Mouse (Mus musculus) hindbrain, embryonic 16.5 days (tissue): ENCODE data around the gene Ctc1. TPM values are rescaled to one million over a fixed set of nuclear protein-coding genes. Genes with fewer than 3 reads are reported as not detected.

ENCODE experiments used
- ATAC-seq: fragments of 200-750 bp; cut with Nextera tagmentation; 2 replicates; pipeline ENCODE4 v1.8.0; 2017; ENCODE audit warnings: moderate TSS enrichment, moderate library complexity
- H3K27ac ChIP-seq: fragments of 300-500 bp; sonication (generic); 2 replicates; pipeline ENCODE4 v1.5.1; 2014; ENCODE audit warnings: low read depth, mild to moderate bottlenecking, control low read depth, low read length, moderate library complexity
- H3K27me3 ChIP-seq: fragments of 300-500 bp; sonication (generic); replicated peaks from 2 replicates; pipeline ENCODE4 v1.6.1; 2014; ENCODE audit warnings: low read length; ENCODE audit not compliant: control insufficient read depth, insufficient read depth
- H3K36me3 ChIP-seq: fragments of 300-500 bp; sonication (generic); 2 replicates; pipeline ENCODE4 v1.6.1; 2014; ENCODE audit warnings: mild to moderate bottlenecking, low read length, moderate library complexity, mixed read lengths; ENCODE audit not compliant: control insufficient read depth, insufficient read depth
- H3K4me1 ChIP-seq: fragments of 300-500 bp; sonication (generic); 2 replicates; pipeline ENCODE4 v1.6.1; 2014; ENCODE audit warnings: low read depth, low read length; ENCODE audit not compliant: control insufficient read depth, insufficient read depth
- H3K4me2 ChIP-seq: fragments of 300-500 bp; sonication (generic); 2 replicates; pipeline ENCODE4 v1.6.1; 2014; ENCODE audit warnings: mild to moderate bottlenecking, low read length, control low read depth, moderate library complexity
- H3K4me3 ChIP-seq: fragments of 300-500 bp; sonication (generic); 2 replicates; pipeline ENCODE4 v1.5.1; 2014; ENCODE audit warnings: mild to moderate bottlenecking, low read length, control low read depth, moderate library complexity
- H3K9ac ChIP-seq: fragments of 300-500 bp; sonication (generic); 2 replicates; pipeline ENCODE4 v1.6.1; 2014; ENCODE audit warnings: low read depth, mild to moderate bottlenecking, control low read depth, low read length, moderate library complexity
- H3K9me3 ChIP-seq: fragments of 300-500 bp; sonication (generic); 2 replicates; pipeline ENCODE4 v1.6.1; 2014; ENCODE audit warnings: mild to moderate bottlenecking, low read length, moderate library complexity; ENCODE audit not compliant: control insufficient read depth
- WGBS: fragments of 180-500 bp; shearing (Covaris S2); extraction: QIAGEN DNeasy Blood & Tissue Kit; methylation state at CpG from one replicate; pipeline ENCODE4 v1.1.7; 2014; 5-methylcytosine and 5-hydroxymethylcytosine counted together
- polyA plus RNA-seq: library from polyadenylated mRNA; unstranded; fragments of >200 nt; fragmentation: Nextera tagmentation; extraction: Ambion mirVana; gene quantifications from 2 replicates; pipeline ENCODE4 v1.2.1, GENCODE M21; 2015

Gene Ctc1
- polyA plus RNA-seq, 1 experiment from 2014 or later = 62.9 TPM

- ATAC-seq = peak; percentile 81
- WGBS = 3% methylated on average over 18 of the region's 18 CpGs
- Histone ChIP-seq H3K4me2 (peak overlapping the region; percentile 87), H3K36me3 (no peaks in the 10 kb centered on the region), H3K27me3 (no peaks in the 10 kb centered on the region), H3K9ac (peak overlapping the region; percentile 64), H3K4me1 (peaks cover 19% of the 10 kb centered on the region), H3K4me3 (peak overlapping the region; percentile 43), H3K9me3 (no peaks in the 10 kb centered on the region), H3K27ac (peak overlapping the region; percentile 83)
These were observed 3.6 kb upstream of the Ctc1 start for GRCm38 (mm10) chr11:69012071-69012601.

GRCm38 (mm10) chr11:69016755-69017154, 1.0 kb downstream of the Ctc1 start:
- Histone ChIP-seq H3K9ac (peak overlapping the region; percentile 83), H3K4me1 (peaks cover 8% of the 10 kb centered on the region), H3K27ac (peak overlapping the region; percentile 87), H3K4me3 (peak overlapping the region; percentile 65), H3K36me3 (peaks cover 3% of the 10 kb centered on the region; the same call in 1 of the 2 replicates), H3K9me3 (no peaks in the 10 kb centered on the region), H3K27me3 (no peaks in the 10 kb centered on the region), H3K4me2 (peak overlapping the region; percentile 85)
- ATAC-seq = no peak
- WGBS = 66% methylated on average over 3 of the region's 3 CpGs

- H3K9me3 ChIP-seq = no peaks in the 10 kb centered on the region
- peaks cover 36% of the 10 kb centered on the region for H3K36me3 ChIP-seq
- ATAC-seq = no peak
- H3K27ac ChIP-seq = no peak overlapping the region
- peaks cover 8% of the 10 kb centered on the region for H3K4me1 ChIP-seq
- no peak overlapping the region for H3K4me3 ChIP-seq
- no peak overlapping the region for H3K9ac ChIP-seq
- no peaks in the 10 kb centered on the region for H3K27me3 ChIP-seq
- no peak overlapping the region for H3K4me2 ChIP-seq
These were observed 5.0 kb downstream of the Ctc1 start for GRCm38 (mm10) chr11:69020691-69021090.

- H3K9ac ChIP-seq = no peak overlapping the region
- no peaks in the 10 kb centered on the region for H3K4me1 ChIP-seq
- no peaks in the 10 kb centered on the region for H3K9me3 ChIP-seq
- H3K27me3 ChIP-seq = no peaks in the 10 kb centered on the region
- H3K27ac ChIP-seq = no peak overlapping the region
- H3K36me3 ChIP-seq = peaks cover 61% of the 10 kb centered on the region
- no peak overlapping the region for H3K4me3 ChIP-seq
- ATAC-seq = no peak
- 93% methylated on average over 3 of the region's 3 CpGs for WGBS
- H3K4me2 ChIP-seq = no peak overlapping the region
These were observed 10.9 kb downstream of the Ctc1 start for GRCm38 (mm10) chr11:69026562-69026961.

- no peak overlapping the region for H3K4me2 ChIP-seq
- peaks cover 50% of the 10 kb centered on the region for H3K36me3 ChIP-seq
- no peak for ATAC-seq
- no peaks in the 10 kb centered on the region for H3K27me3 ChIP-seq
- no peaks in the 10 kb centered on the region for H3K9me3 ChIP-seq
- 60% methylated on average over 2 of the region's 2 CpGs for WGBS
- H3K9ac ChIP-seq = no peak overlapping the region
- H3K27ac ChIP-seq = no peak overlapping the region
- H3K4me3 ChIP-seq = no peak overlapping the region
- no peaks in the 10 kb centered on the region for H3K4me1 ChIP-seq
These were observed 13.1 kb downstream of the Ctc1 start for GRCm38 (mm10) chr11:69028805-69029204.

GRCm38 (mm10) chr11:69033552-69033951, 17.8 kb downstream of the Ctc1 start:
- Histone ChIP-seq H3K4me1 (peaks cover 14% of the 10 kb centered on the region), H3K4me2 (no peak overlapping the region), H3K4me3 (no peak overlapping the region), H3K9me3 (no peaks in the 10 kb centered on the region), H3K27ac (no peak overlapping the region), H3K36me3 (peaks cover 19% of the 10 kb centered on the region), H3K27me3 (no peaks in the 10 kb centered on the region), H3K9ac (no peak overlapping the region)
- ATAC-seq = no peak
- 87% methylated on average over 9 of the region's 9 CpGs for WGBS

- 93% methylated on average over 3 of the region's 3 CpGs for WGBS
- Histone ChIP-seq H3K4me1 (peaks cover 22% of the 10 kb centered on the region), H3K9ac (no peak overlapping the region), H3K36me3 (peaks cover 19% of the 10 kb centered on the region), H3K4me2 (no peak overlapping the region), H3K4me3 (no peak overlapping the region), H3K27me3 (no peaks in the 10 kb centered on the region), H3K27ac (no peak overlapping the region), H3K9me3 (no peaks in the 10 kb centered on the region)
- ATAC-seq = no peak
These were observed 18.9 kb downstream of the Ctc1 start for GRCm38 (mm10) chr11:69034585-69034984.

- Histone ChIP-seq H3K27me3 (no peaks in the 10 kb centered on the region), H3K27ac (peak overlapping the region; percentile 63), H3K4me1 (peaks cover 22% of the 10 kb centered on the region), H3K4me3 (0 out of 2 replicates have a peak overlapping the region, but pooled peaks have one; percentile 10), H3K9me3 (no peaks in the 10 kb centered on the region), H3K36me3 (peaks cover 19% of the 10 kb centered on the region), H3K9ac (peak overlapping the region; percentile 21; the same call in 1 of the 2 replicates), H3K4me2 (peak overlapping the region; percentile 62)
- ATAC-seq = no peak
- WGBS = 82% methylated on average over 9 of the region's 9 CpGs
These were observed 19.7 kb downstream of the Ctc1 start for GRCm38 (mm10) chr11:69035411-69035810.

- H3K27ac ChIP-seq = peak overlapping the region; percentile 73
- peak; percentile 21; the same call in 1 of the 2 replicates for ATAC-seq
- WGBS = 5% methylated on average over 8 of the region's 8 CpGs
- peaks cover 19% of the 10 kb centered on the region for H3K36me3 ChIP-seq
- peak overlapping the region; percentile 21; the same call in 1 of the 2 replicates for H3K9ac ChIP-seq
- peak overlapping the region; percentile 10; the same call in 1 of the 2 replicates for H3K4me3 ChIP-seq
- no peaks in the 10 kb centered on the region for H3K9me3 ChIP-seq
- peak overlapping the region; percentile 62 for H3K4me2 ChIP-seq
- peaks cover 22% of the 10 kb centered on the region for H3K4me1 ChIP-seq
- H3K27me3 ChIP-seq = no peaks in the 10 kb centered on the region
These were observed 20.1 kb downstream of the Ctc1 start for GRCm38 (mm10) chr11:69035849-69036248.
